Mouse (Mus musculus): ENCODE measurements around the gene Uvrag.
A peak's percentile ranks its signal among the peaks of the same experiment; 100 is the strongest.

The Uvrag gene

DNA sequence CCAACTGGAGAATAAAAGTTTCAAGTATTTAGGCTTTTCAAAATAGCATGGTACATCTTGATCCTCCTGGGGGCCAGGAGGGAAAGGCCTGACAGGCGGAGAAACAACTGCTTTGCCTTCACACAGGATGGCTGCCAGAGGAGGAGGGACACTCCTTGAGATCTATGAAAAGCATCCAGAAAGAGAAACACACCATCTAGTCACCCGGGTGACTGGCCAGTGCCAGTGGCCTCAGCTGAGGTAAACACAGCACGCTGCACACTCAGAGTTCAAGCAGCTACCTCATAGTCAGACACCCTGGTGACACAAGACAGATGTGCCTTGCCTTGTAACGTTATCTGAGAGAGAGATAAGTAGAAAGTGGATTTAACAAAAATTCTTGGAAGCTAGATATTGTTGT lies 120.6 kb downstream of the Uvrag start:
- peak; percentile 41 for DNase-seq (ENCODE audit: low spot score)

DNA sequence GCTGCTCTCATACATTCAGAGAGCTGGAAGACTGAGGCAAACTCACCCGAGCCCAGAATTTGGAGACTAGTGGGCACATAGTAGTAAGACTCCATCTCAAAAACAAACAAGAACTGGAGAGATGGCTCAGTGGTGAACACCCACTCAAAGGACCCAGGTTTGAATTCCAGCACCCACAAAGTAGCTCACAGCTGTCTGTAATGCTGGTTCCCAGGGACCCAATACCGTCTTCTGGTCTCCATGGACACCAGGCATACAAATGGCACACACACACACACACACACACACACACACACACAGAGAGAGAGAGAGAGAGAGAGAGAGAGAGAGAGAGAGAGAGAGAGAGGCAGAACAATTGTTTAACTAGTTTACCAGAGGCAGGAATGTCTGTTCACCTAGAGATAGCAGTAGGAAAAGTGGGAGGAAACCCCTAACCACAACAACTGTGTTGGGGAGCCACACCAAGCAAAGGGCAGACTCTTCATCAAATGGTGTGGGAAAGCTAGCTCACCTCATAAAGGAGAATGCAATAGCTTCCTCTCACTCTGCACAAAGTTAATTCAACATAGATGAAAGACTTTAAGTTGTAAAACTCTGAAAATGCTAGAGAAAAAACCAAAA lies 123.6 kb downstream of the Uvrag start:
- DNase-seq (ENCODE audit: low spot score): no peak

DNA sequence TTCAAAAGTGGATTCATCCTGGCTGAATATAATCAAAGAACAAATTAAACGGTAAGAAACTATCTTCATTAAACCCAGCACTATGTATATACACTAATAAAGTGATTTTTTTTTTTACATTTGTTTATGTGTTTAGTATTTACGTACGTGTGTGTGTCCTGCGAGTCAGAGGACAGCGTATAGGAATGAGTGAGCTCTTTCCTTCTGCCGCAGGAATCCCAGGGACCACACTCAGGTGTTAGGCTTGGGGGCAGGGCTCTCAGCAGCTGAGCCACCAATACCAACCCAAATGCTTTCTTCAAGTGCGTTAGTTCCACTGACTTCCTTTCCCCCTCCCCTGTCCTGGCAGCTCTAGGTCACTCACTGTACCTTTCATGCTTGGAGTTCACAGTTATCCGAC lies 125.0 kb downstream of the Uvrag start:
- DNase-seq (ENCODE audit: low spot score): no peak

DNA sequence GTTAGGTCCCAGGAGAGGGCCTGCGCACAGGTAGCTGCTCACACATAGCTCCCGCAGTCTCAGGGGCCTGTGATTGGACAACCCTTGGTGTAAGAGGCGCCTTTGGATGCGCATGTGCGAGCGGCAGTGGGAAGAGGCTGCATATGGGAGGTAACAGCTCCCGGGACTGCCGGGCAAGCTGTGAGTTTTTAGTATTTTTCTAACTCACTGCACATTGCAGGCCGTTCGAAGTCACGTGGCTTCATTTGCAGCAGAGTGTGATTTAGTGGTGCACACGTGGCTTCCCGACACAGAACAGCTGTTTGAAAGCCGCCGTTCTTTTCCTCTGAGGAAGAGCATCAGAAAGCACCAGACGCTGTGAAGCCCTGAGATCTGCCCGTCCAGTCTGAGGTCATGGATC lies 125.5 kb downstream of the Uvrag start:
- no peak for DNase-seq (ENCODE audit: low spot score)

DNA sequence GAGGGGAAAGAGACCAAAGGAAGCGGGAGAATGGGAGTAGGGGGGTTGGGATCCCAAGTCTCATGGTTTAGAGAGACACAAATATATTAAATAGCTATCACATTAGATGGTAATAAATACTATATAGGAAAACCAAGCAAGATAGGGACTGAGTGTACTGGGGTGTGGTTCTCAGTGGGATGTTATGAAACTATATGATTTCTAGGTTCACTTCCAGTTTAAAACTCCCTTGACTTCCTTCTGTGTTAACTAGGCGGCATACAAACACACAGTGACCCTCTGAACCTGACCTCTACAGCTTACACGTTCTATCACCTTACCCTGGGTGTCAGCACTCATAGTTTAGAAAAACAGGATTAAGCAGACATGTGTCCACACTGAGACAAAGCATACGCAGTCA lies 126.3 kb downstream of the Uvrag start:
- DNase-seq (ENCODE audit: low spot score): no peak

DNA sequence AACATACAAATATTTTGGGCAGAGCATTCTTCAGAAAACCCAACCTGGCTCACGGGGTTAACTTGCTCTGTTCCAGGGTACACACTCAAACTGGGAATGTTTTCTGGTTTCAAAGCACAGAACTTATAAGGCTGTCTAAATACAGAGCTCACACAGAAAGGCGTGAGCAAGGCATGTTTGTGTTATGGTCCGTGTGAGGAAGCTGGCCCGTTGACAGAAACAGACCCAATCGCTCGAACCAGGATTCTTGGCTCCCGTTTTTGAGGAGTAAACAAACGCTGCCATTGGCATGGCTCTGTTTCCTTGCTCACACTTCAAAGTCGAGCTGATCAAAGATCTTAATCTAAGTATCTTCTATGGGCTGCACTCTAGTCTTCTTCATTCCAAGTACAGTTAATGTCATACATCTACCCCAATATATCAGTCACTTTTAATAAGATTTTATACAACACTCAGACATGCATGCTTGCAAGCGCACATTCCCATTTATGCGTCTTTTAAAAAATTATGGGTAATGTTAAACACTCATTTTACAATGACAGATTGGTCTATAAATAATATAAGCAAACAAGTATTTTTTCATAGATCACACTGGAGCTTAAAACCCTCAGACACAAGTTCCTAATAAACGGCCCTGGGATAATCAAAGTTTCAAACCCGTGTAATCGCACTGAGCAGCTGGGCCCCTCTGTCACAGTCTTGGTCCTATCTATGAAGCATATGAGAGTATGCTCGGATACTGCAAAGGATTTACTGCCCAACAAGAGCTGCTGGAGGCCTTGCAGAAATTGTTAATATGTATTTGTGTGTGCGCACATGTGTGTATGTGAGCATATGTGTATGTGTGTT lies 133.2 kb downstream of the Uvrag start:
- DNase-seq (ENCODE audit: low spot score): no peak

DNA sequence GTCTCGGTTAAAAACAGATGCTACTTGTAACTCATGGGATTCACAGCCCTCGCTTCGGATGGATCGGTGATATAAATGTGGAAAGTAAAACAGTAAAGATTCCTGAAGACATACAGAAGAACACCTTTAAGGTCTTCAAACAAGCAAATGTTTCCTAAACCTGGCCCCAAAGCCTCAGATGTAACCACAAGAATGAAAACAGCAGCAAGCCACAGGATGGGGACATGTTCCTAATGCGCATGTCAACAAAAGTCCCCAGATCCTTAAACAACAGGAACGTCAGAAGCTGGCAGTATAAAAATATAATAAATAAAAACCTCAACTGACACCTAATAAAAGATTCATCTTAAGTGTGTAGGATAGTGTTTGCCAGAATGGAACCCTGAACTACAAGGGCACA lies 137.7 kb downstream of the Uvrag start:
- DNase-seq (ENCODE audit: low spot score): no peak

DNA sequence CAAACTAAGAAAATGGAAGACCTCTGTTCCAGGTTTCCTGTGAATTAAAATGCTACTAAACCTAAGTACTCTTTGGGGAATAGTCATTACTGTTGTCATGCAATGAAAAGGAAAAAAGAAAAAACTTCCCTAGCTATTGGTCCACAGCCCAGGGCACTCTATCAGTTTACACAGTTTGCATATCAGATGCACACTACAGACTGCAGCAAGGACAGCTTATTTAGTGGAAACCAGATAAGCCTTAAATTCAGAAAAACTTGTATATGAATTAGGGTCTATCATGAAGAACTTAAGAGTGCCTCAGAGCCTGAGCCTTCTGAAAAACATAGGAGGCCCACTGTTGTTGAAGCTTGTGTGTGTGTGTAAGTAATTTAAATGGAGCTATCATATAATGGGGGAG lies 142.2 kb downstream of the Uvrag start:
- no peak for DNase-seq (ENCODE audit: low spot score)

DNA sequence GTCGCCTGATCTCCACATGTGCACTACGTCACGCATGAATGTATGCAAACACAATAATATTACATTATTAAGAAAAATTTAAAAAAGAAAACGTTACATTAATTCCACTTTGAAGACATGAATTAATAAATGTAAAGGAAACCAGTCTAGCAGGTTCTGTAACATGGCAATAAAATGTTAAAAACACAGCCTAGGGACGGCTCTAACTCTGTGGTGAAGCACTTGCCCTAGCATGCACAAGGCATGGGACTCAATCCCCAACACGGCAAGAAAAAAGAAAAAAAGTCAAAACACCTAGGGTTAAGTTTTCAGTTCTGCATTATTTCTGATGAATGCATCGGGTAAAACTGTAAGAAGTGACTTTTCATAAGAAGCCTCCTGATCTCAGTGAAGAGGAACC lies 143.2 kb downstream of the Uvrag start:
- no peak for DNase-seq (ENCODE audit: low spot score)

DNA sequence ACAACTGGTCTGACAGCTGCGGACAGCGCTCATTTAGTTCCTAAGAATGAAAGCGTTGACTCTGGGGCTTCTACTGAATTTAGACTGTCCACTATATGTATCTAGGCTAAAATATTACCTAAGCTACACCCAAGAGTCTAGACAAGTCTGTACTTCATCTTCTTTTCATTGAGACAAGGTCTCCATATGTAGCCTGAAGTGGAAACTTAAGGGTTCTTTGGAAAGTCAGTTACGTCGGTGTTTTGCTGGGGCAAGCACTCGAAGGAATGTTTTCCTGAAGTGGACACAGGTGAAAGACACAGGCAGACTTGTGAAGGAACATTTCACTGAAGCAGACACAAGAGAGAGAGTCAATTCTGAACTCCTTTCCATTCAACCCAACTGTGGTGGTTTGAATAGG lies 144.2 kb downstream of the Uvrag start:
- DNase-seq (ENCODE audit: low spot score): no peak

DNA sequence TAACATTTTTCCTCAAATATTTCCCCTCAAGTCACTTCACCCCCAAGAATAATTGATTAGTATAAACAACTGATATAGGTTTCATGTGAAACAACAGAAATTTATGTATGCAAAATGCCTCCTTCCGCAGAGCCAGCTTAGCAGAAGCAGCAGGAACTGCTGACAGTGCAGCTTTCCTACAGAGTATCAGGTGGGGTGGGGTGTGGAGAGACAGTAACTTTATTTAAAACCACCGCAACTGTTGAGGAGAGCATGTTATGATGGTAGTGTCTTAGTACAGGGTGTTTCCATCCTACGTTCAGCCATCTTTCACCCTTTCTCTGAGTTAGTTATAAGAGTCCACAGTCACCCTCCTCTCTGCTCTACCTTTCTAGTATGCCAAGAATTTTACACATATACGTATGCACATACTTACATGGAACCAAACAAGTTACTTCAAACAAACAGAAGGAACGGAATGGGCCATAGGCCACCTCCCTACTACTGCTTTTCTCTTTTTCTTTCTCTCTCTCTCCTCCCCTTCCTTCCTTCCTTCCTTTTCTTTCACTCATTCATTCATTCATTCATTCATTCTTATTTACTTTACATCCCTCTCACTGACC lies 145.7 kb downstream of the Uvrag start:
- no peak for DNase-seq (ENCODE audit: low spot score)

DNA sequence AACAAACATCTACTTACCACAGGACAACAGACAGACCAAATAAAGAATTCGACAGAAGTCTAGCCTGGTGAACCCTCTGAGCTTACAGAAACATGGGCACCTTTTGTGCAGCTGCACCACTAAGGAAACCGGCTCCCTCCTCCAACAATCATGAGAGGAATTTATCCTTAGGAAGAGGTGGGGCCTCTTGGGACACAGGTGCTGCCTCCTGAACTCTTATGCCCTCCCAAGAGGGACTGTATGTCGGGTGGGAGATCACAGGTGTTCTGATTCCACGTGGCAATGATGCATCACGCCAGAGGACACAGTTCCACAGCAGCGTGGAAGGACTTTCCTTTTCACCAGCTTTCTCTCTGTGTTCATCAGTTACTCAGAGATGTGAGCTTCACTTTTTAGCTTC lies 146.8 kb downstream of the Uvrag start:
- DNase-seq (ENCODE audit: low spot score): no peak

DNA sequence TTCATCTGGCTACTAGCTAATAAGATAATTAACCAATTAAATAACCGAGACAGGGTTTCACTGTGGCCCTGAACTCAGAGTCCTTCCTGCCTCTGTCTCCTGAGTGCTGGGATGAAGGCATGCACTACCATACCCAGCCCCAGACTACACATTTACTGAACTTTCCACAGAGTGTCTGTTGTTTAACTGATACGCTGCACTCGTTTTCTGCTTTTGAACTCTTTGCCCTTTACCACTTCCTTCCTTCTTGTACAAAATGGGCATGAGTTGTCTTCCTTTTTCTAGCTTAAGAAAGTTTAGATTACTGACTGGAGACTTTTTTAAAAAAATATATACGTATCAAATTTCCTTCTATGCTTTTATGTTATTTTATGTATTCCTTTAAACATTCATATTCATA lies 147.5 kb downstream of the Uvrag start:
- DNase-seq (ENCODE audit: low spot score): no peak

DNA sequence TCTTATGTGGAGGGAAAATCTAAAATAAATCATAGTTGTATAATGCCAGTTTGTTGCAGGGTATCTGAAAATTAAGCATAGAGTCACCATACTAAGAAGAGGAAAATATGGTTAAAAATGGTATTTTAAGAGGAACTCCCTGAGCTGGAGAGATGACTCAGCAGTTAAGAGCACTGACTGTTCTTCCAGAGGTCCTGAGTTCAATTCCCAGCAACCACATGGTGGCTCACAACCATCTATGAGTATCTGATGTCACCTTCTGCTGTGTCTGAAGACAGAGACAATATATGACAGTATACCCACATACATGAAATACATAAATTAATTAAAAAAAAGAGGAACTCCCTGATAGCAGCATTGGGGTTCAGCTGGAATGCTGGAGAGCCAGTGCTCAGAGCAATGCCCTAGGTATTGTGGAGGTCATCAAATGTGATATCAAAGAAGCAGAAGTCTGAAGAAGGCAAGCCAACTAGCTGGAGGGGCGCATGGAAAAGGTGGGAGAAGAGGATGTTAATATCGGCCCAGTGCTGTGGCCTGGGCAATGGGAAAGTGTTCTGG lies 149.7 kb downstream of the Uvrag start:
- no peak for DNase-seq (ENCODE audit: low spot score)

DNA sequence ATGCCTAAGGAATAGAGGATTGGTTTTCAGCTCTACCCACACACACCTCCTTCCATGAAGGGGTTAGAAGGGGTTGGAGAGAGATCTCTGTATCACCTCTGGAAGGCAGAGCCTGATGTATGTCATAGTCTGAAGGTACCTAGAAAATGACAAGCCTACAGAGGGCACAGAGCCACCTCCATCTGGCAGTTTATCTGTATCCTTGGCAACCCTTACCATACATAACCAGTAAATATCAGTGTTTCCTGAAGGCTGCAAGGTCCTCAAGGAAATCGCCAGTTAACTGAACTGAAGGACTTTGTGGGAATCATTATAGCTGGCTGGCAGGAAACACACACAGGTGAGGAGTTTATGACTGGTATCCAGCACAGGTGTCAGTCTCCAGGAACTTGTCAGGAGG lies 150.4 kb downstream of the Uvrag start:
- no peak for DNase-seq (ENCODE audit: low spot score)

DNA sequence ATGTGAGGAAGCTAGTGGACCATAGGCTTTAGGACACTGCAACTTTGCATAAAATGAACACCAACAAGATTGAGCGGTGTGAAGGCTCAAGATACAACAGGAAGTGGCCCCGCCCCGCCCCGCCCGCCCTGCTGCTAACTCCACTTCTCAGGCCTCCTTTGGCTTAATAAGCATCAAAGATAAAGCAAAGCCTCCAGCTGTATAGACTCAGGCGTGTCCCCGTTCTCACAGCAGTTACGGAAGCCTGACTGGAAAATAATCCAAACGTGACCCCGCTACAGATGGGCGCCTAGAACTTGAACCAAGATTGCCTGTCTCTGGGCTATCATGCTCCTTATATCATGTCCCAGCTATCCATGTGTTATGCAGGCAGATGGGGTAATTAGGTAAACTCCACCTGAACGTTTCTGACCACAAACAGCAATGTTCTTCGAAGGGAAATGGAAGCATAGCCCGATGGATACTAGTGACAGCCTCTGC lies 153.9 kb downstream of the Uvrag start:
- no peak for DNase-seq (ENCODE audit: low spot score)

DNA sequence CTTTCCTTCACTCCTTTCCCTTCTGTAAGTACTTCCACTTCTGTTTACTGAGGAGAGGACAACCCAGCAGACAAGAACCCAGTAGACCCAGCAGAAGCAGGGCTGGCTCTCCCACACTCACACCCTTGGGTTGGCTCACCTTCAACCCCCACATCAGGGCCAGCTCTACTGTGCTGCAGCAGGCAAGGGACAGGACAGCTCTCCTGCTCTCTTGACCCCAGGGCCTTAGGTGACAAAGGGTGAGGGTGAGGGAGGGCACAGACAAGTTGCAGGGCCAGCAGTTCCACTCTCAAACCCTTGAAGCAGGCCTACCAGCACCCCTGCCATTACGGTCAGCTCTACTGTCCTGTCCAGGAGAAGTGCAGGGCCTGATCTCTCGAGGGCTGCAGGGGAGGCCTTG lies 155.0 kb downstream of the Uvrag start:
- no peak for DNase-seq (ENCODE audit: low spot score)

DNA sequence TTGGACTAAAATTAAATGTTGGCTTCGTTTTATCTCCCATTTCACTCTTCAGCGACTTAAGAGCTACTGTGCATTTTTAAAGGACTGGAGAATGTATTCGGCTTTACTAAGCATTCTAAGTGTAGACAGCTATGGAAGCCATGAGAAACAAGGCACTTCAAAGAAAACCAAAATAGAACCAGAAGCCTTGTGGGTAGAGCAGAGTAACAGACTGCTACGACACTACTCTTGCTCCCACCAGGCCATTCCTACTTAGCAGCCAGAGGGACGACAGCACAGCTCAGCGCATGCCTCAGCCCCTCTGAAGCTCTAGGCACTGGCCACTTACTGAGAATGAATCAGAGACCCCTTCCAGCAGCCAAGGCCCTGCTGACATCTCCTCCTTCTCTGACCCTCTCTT lies 155.5 kb downstream of the Uvrag start:
- DNase-seq (ENCODE audit: low spot score): no peak

DNA sequence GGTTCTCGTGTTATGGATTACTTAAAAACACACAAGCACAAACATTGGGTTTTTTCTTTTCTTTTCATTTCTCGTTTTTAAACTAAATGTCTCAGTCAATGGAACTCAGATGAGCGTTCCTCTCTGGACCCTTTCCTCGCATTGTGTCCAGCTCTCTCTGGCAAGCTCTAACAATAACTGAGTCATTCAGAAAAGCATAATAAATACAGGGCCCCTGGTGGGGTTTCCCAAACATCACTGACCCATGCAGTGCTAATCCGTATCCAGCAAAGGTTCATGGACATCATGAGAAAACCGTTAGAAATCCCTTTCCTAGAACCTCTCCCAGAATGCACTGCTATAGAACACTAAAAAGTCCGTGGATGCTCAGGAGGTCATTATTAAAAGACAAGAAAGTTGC lies 156.6 kb downstream of the Uvrag start:
- DNase-seq (ENCODE audit: low spot score): no peak

DNA sequence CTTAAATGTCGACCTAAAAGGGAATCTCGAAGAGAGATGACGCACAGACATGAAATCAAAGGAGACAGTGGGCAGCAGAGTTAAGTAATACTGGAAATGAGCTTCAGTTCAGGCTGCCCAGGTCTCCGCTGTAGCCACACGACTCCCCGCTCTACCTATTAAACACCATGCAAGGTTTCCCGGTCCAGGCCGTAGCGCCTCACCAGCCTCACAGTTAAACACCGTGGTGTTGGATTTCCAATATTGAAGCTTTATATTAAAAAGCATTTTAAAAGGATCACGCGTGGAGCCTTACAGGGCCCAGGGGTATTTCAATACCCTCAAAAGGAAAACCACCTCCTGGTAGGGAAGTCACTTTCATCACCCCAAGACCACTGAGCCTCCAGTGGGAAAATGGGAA lies 157.9 kb downstream of the Uvrag start:
- DNase-seq (ENCODE audit: low spot score): no peak

DNA sequence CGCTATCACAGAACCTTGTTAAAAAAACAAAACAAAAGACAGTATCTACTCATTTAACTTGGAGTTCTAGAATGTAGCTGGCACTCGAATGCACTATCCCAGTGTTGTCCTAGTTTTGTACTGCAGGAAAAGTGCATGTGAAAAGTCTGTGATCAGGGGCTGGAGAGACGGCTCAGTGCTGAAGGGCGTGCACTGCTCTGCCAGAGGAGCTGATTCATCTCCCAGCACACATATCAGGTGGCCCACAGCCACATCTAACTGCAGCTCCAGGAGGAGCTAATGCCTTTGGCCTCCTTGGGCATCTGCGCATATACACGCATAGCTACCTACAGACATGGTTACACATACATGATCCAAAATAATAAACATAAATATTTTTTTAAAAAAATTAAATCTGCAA lies 159.5 kb downstream of the Uvrag start:
- DNase-seq (ENCODE audit: low spot score): no peak

DNA sequence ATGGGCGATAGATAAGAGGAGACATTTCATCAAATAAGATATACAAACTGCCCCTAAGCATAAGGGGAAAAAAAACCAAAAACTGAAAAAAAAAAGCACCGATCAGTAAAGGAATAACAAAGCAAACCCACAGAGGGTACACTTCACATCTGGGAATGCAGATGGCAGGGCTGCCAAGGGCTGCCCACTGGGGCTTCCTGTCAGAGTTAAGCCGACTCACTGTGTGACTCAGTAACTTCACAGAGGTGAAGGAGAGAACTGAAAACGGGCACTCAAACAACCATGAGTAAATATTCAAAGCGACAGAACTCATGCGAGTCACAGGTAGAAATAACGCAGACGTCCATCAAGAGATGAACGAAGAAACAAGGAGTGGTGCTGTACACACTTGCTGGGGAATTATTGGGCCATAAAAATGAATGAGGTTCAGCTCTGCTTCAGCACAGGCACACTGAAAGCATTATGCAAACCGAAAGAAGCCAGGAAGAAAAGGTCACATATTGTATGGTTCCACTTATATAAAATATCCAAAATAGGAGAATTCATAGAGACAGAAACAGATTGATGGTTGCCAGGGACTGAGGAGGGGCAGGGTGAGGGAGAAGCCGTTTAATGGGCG lies 164.0 kb downstream of the Uvrag start:
- DNase-seq (ENCODE audit: low spot score): no peak

DNA sequence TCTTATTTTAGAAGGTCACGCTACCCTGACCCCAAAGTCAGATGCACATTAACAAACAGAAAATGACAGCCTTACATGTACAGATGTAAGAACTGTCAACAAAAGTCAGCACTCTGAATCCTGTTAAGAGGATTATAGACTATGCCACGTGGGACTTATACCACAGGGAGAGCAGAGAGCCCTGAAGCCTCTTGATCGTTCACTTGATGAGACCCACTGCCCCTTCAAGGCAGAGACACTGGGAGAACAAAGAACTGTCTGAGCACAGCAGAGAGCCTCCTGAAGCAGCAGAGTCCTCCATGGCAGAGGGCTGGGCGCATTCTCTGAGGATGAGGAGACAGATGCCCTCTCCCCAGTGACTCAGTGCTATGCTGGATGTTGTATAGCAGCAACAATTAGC lies 166.4 kb downstream of the Uvrag start:
- no peak for DNase-seq (ENCODE audit: low spot score)

Measured in urinary bladder, postnatal 14 days (tissue).